Mouse (Mus musculus): ENCODE data around the gene Defa35. TPM values are rescaled to one million over a fixed set of nuclear protein-coding genes. Genes with fewer than 3 reads are reported as not detected.
"Not testable (repeated sequence)": the region's sequence is repeated elsewhere in the genome, so short reads cannot be mapped to it uniquely, and the experiment has no call there.

Gene Defa35
- not detected for total RNA-seq (2021)
- long read RNA-seq, experiment 1, result 0 reads
- long read RNA-seq, experiment 2, result 0 reads

DNA sequence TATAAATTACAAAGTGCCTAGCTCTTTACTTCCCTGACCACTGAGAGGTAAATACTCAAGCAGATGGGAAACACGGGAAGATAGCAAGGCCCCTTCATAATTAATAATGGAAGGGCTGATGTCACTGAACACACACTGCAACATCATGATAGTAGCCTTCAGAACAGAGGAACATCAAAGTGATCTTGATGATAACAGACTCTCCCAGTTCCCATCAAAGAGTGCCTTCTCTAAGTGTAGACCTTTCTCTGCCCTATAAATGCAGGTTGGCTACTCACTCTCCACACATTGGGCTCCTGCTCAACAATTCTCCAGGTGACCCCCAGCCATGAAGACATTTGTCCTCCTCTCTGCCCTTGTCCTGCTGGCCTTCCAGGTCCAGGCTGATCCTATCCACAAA lies at the start of gene Defa35:
Gene Defa35, plus strand, starts transcription at position 301 of the 400 bp plus-strand sequence.
- not testable (repeated sequence) for DNase-seq

DNA sequence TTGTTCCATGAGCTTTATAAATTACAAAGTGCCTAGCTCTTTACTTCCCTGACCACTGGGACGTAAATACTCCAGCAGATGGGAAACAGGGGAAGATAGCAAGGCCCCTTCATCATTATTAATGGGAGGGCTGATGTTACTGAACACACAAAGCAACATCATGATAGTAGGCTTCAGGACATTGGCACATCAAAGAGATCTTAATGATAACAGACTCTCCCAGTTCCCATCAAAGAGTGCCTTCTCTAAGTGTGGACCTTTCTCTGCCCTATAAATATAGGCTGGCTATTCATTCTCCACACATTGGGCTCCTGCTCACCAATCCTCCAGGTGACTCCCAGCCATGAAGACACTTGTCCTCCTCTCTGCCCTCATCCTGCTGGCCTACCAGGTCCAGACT lies 39.6 kb upstream of the Defa35 start, which contains the start of gene Defa21:
Gene Defa21, plus strand, starts transcription at position 301 of the 400 bp plus-strand sequence.
- not testable (repeated sequence) for DNase-seq

DNA sequence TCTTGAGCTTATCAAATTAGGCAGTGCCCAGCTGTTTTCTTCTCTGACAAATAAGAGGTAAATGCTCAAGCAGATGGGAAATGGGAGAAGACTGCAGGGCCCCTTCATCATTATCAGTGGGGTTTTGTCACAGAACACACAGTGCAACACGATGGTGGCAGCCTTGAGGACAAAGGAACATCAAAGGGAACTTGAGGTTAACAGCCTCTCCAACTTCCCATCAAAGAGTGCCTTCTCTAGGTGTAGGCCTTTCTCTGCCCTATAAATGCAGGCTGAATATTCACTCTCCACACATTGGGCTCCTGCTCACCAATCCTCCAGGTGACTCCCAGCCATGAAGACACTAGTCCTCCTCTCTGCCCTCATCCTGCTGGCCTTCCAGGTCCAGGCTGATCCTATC lies 10.1 kb upstream of the Defa35 start, which contains the start of gene Defa23:
Gene Defa23, plus strand, starts transcription at position 301 of the 400 bp plus-strand sequence.
- not testable (repeated sequence) for DNase-seq

DNA sequence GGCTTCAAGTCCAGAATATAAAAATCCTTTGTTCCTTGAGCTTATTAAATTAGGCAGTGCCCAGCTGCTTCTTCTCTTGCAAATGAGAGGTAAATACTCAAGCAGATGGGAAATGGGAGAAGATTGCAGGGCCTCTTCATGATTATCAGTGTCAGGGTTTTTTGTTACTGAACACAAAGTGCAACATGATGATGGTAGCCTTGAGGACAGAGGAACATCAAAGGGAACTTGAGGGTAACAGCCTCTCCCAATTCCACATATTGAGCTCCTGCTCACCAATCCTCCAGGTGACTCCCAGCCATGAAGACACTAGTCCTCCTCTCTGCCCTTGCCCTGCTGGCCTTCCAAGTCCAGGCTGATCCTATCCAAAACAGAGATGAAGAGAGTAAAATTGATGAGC lies 19.3 kb downstream of the Defa35 start, which contains the start of gene Defa25:
Gene Defa25, plus strand, starts transcription at position 301 of the 400 bp plus-strand sequence.
- not testable (repeated sequence) for DNase-seq

DNA sequence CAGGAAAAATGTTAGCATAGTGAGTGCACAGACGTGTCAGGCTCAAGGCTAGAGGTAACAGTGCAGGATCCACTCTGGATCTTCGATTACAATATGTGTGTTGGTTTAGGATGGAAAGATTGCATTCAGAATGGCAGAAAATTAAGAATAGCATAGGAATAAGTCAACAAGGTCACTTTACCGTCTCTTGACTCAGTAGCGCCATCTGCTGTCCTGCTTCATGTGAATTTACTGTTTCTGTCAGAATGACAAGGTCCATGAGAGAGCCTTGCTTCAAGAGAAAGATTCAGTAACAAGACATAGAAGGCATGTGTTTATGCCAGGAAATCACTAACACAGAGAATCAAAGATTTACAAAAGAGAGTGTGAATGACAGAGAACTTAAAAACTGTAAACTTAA lies 28.3 kb downstream of the Defa35 start:
- peak in 1 of 2 experiments; percentile 2 for DNase-seq

DNA sequence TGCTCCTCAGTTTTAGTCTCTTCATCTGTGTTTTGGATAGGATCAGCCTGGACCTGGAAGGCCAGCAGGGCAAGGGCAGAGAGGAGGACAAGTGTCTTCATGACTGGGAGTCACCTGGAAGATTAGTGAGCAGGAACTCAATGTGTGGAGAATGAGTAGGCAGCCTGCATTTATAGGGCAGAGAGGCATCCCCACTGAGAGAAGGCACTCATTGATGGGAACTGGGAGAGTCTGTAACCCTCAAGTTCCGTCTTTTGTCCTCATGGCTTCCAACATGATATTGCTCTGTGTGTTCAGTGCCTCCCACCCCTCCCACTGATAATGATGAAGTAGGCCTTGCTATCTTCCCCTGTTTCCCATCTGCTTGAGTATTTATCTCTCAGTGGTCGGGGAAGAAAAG lies 31.1 kb downstream of the Defa35 start, which contains the start of gene Gm14851:
Gene Gm14851, minus strand, starts transcription at position 101 of the 400 bp plus-strand sequence.
- DNase-seq, result not testable (repeated sequence)

Other genes starting within 250 kb of the Defa35 start
- not detected for gene Defb33, start 172.4 kb upstream of the Defa35 start, total RNA-seq (2021)
- gene Gm15056, start 162.4 kb upstream of the Defa35 start, total RNA-seq (2021), result not detected
- not detected for gene Gm6040, start 143.0 kb upstream of the Defa35 start, total RNA-seq (2021)
- gene AY761185, start 120.3 kb upstream of the Defa35 start, total RNA-seq (2021), result not detected
- gene Defa21, start 39.5 kb upstream of the Defa35 start, total RNA-seq (2021), result not detected
- not detected for gene Defa23, start 10.0 kb upstream of the Defa35 start, total RNA-seq (2021)
- gene Defa25, start 19.4 kb downstream of the Defa35 start, total RNA-seq (2021), result not detected
- gene Gm14851, start 31.0 kb downstream of the Defa35 start, total RNA-seq (2021), result not detected
- gene Defa30, start 69.6 kb downstream of the Defa35 start, total RNA-seq (2021), result not detected
- not detected for gene Defa22, start 97.2 kb downstream of the Defa35 start, total RNA-seq (2021)
- not detected for gene Defa31, start 126.6 kb downstream of the Defa35 start, total RNA-seq (2021)
- not detected for gene Gm15293, start 136.5 kb downstream of the Defa35 start, total RNA-seq (2021)
- not detected for gene Gm15292, start 184.7 kb downstream of the Defa35 start, total RNA-seq (2021)